ENCODE assay signal across 7 mouse cellular contexts in the genomic region with DNA sequence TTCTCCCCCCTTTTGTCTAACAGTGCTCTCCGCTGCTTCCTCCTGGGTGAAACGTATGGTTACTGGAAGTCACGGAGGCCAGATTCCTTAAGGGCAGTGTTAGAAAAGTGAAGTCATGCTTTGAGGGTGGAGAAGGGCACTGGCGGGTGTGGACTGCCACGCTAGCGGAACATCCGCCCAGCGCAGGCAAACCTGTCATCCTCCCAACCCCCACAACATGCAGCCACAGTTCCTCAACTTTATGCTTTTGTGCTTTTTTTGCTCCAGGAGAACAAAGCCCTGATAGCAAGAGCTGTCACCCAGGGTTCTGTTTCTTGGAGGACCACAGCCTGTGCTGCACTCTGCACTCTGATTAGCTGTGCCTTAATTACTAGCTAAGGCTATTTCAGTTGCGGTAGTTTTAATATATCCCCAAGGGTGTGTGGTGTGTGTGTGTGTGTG. TPM values are rescaled to one million over a fixed set of nuclear protein-coding genes. Genes with fewer than 3 reads are reported as not detected.
A peak's percentile ranks its signal among the peaks of the same experiment; 100 is the strongest.
DNase-seq lines count a peak whose midpoint lies in the region; ATAC-seq lines count a peak whose summit lies in the region.

No protein-coding gene starts in this region.

- H3K4me3 ChIP-seq in heart, embryonic 16.5 days (ENCODE audit: low read length): peak overlapping the region; percentile 34
- H3K4me3 ChIP-seq in limb, embryonic 13.5 days: peak overlapping the region; percentile 22
- H3K4me3 ChIP-seq in midbrain, embryonic 12.5 days: peak overlapping the region; percentile 54

- no peaks in the 10 kb centered on the region for H3K27me3 ChIP-seq in heart, embryonic 16.5 days (ENCODE audit: control insufficient read depth, insufficient read depth, low read length)
- H3K27me3 ChIP-seq in limb, embryonic 13.5 days: no peaks in the 10 kb centered on the region
- no peaks in the 10 kb centered on the region for H3K27me3 ChIP-seq in midbrain, embryonic 12.5 days

- H3K9me3 ChIP-seq in heart, embryonic 16.5 days (replicated peaks; ENCODE audit: control insufficient read depth, low read length): no peaks in the 10 kb centered on the region
- H3K9me3 ChIP-seq in limb, embryonic 13.5 days: no peaks in the 10 kb centered on the region
- H3K9me3 ChIP-seq in midbrain, embryonic 12.5 days: no peaks in the 10 kb centered on the region

- 34% methylated on average over 9 of the region's 9 CpGs for WGBS in heart, embryonic 16.5 days
- WGBS in limb, embryonic 13.5 days: 10% methylated on average over 9 of the region's 9 CpGs
- 13% methylated on average over 9 of the region's 9 CpGs for WGBS in midbrain, embryonic 12.5 days

- H3K4me2 ChIP-seq in heart, embryonic 16.5 days (ENCODE audit: low read depth, low read length): peak overlapping the region; percentile 58
- peak overlapping the region; percentile 61 for H3K4me2 ChIP-seq in limb, embryonic 13.5 days (replicated peaks)
- peak overlapping the region; percentile 73 for H3K4me2 ChIP-seq in midbrain, embryonic 12.5 days (replicated peaks)

- peaks cover 8% of the 10 kb centered on the region; the same call in 1 of the 2 replicates for H3K4me1 ChIP-seq in heart, embryonic 16.5 days (ENCODE audit: control insufficient read depth, insufficient read depth, low read length)
- H3K4me1 ChIP-seq in limb, embryonic 13.5 days: peaks cover 58% of the 10 kb centered on the region
- H3K4me1 ChIP-seq in midbrain, embryonic 12.5 days: peaks cover 48% of the 10 kb centered on the region

- 0 out of 2 replicates have a peak overlapping the region, but pooled peaks have one; percentile 14 for H3K27ac ChIP-seq in heart, embryonic 16.5 days (ENCODE audit: low read length)
- peak overlapping the region; percentile 34; the same call in 1 of the 2 replicates for H3K27ac ChIP-seq in limb, embryonic 13.5 days
- peak overlapping the region; percentile 90 for H3K27ac ChIP-seq in midbrain, embryonic 12.5 days (replicated peaks)

- H3K36me3 ChIP-seq in heart, embryonic 16.5 days (ENCODE audit: control insufficient read depth, insufficient read depth): no peaks in the 10 kb centered on the region
- H3K36me3 ChIP-seq in limb, embryonic 13.5 days: no peaks in the 10 kb centered on the region
- H3K36me3 ChIP-seq in midbrain, embryonic 12.5 days: 0 out of 2 replicates have a peak, but pooled peaks cover 4% of the 10 kb centered on the region

- DNase-seq in urinary bladder, postnatal 14 days (ENCODE audit: low spot score): peak; percentile 49
- no peak for DNase-seq in urinary bladder, postnatal 25 days (ENCODE audit: low spot score)
- DNase-seq in embryo, embryonic 10.5 days (ENCODE audit: low spot score): peak; percentile 58
- DNase-seq in thymus, postnatal 4 days: peak; percentile 63

- peak overlapping the region; percentile 18; the same call in 1 of the 2 replicates for H3K9ac ChIP-seq in heart, embryonic 16.5 days (ENCODE audit: low read length)
- H3K9ac ChIP-seq in limb, embryonic 13.5 days: peak overlapping the region; percentile 14
- peak overlapping the region; percentile 64 for H3K9ac ChIP-seq in midbrain, embryonic 12.5 days (replicated peaks)

- peak; percentile 52; the same call in 1 of the 2 replicates for ATAC-seq in heart, embryonic 16.5 days (replicated peaks; ENCODE audit: extremely low read depth, insufficient read depth, low FRiP score)
- peak; percentile 22; the same call in 1 of the 2 replicates for ATAC-seq in limb, embryonic 13.5 days (ENCODE audit: low FRiP score, low read depth)
- ATAC-seq in midbrain, embryonic 12.5 days (ENCODE audit: low FRiP score, low read depth): peak; percentile 24; the same call in 1 of the 2 replicates

RNA-seq across cellular contexts. Expression of a gene that starts 2.0 kb away (rescaled TPM):
- polyA plus RNA-seq in heart, embryonic 16.5 days (2015; fragmentation: Nextera tagmentation; extraction: Ambion mirVana): 10.8 and 11.8 TPM in 2 replicates
- 1.0 and 1.2 TPM in 2 replicates for polyA plus RNA-seq in limb, embryonic 13.5 days (2015; fragmentation: Nextera tagmentation; extraction: Ambion mirVana)
- 27.2 and 27.6 TPM in 2 replicates for polyA plus RNA-seq in midbrain, embryonic 12.5 days (2016; fragmentation: Nextera tagmentation; extraction: Ambion mirVana)

Comparison
In these comparisons a context has a peak if more than half of its experiments do, and no peak if none do; other contexts are left out.
1. H3K27ac ChIP-seq: peak in every context shown above with its lines; median percentile 90 in midbrain, embryonic 12.5 days; 34 in limb, embryonic 13.5 days; 14 in heart, embryonic 16.5 days.
2. H3K9ac ChIP-seq: peak in every context shown above with its lines; median percentile 64 in midbrain, embryonic 12.5 days; 18 in heart, embryonic 16.5 days; 14 in limb, embryonic 13.5 days.